ENCODE assay signal across 33 mouse cellular contexts in genomic region chr10:128620241-128620640, GRCm38 (mm10). TPM values are rescaled to one million over a fixed set of nuclear protein-coding genes. Genes with fewer than 3 reads are reported as not detected.
"Had no signal": no experiment of that assay in that cellular context is flagged by ENCODE, and none has a peak within 500 bp of the region (broad histone marks: within the 10 kb centered on the region; RNA-seq: fewer than 3 reads in every experiment).

No protein-coding gene starts in this region.

- H3K27ac ChIP-seq: limb, embryonic 10.5 days; limb, embryonic 12.5 days; limb, embryonic 13.5 days; limb, embryonic 15.5 days; liver, embryonic 12.5 days; liver, embryonic 13.5 days; liver, embryonic 14.5 days; liver, embryonic 15.5 days; lung, embryonic 15.5 days; macrophage; midbrain, embryonic 10.5 days; midbrain, embryonic 12.5 days; midbrain, embryonic 13.5 days; midbrain, embryonic 15.5 days had no signal

- H3K4me3 ChIP-seq: limb, embryonic 10.5 days; limb, embryonic 12.5 days; limb, embryonic 13.5 days; limb, embryonic 15.5 days; liver, embryonic 12.5 days; liver, embryonic 13.5 days; liver, embryonic 15.5 days; lung, embryonic 15.5 days; megakaryocyte, embryonic 14.5 days; midbrain, embryonic 10.5 days; midbrain, embryonic 12.5 days; midbrain, embryonic 13.5 days; midbrain, embryonic 15.5 days; myocyte had no signal

- H3K4me2 ChIP-seq: limb, embryonic 12.5 days; limb, embryonic 13.5 days; limb, embryonic 15.5 days; liver, embryonic 11.5 days; liver, embryonic 12.5 days; liver, embryonic 13.5 days; liver, embryonic 15.5 days; lung, embryonic 14.5 days; lung, embryonic 15.5 days; midbrain, embryonic 11.5 days; midbrain, embryonic 12.5 days; midbrain, embryonic 13.5 days; midbrain, embryonic 15.5 days had no signal

- H3K9me3 ChIP-seq: limb, embryonic 10.5 days; limb, embryonic 12.5 days; limb, embryonic 13.5 days; limb, embryonic 15.5 days; liver, embryonic 12.5 days; liver, embryonic 13.5 days; liver, embryonic 15.5 days; lung, embryonic 15.5 days; megakaryocyte, embryonic 14.5 days; midbrain, embryonic 10.5 days; midbrain, embryonic 12.5 days; midbrain, embryonic 13.5 days; midbrain, embryonic 15.5 days had no signal

- ATAC-seq: liver, embryonic 12.5 days; liver, postnatal 0 days; lung, postnatal 0 days; midbrain, embryonic 13.5 days; midbrain, embryonic 15.5 days; midbrain, embryonic 16.5 days had no signal

- DNase-seq: left cerebral cortex, postnatal 4 days; liver; liver, embryonic 13.5 days; liver, postnatal 0 days; lung, adult 18-20 months; lung, adult 2 months; lung, embryonic 14.5 days; lung, postnatal 10 days; lung, postnatal 14 days; lung, postnatal 36 days; lung, postnatal 4 days; midbrain, embryonic 14.5 days had no signal

- H3K27me3 ChIP-seq: limb, embryonic 12.5 days; limb, embryonic 13.5 days; limb, embryonic 15.5 days; liver, embryonic 12.5 days; liver, embryonic 13.5 days; liver, embryonic 15.5 days; lung, embryonic 15.5 days; midbrain, embryonic 12.5 days; midbrain, embryonic 13.5 days; midbrain, embryonic 15.5 days had no signal

- H3K9ac ChIP-seq: limb, embryonic 12.5 days; limb, embryonic 13.5 days; limb, embryonic 15.5 days; liver, embryonic 12.5 days; liver, embryonic 13.5 days; liver, embryonic 14.5 days; liver, embryonic 15.5 days; liver, postnatal 0 days; lung, embryonic 14.5 days; lung, embryonic 15.5 days; midbrain, embryonic 12.5 days; midbrain, embryonic 13.5 days; midbrain, embryonic 15.5 days had no signal

RNA-seq across cellular contexts. Expression of gene Ikzf4, which starts 25.6 kb away (rescaled TPM):
- total RNA-seq: megakaryocyte, adult 5-6 weeks; monocyte, adult 5-6 weeks had no signal
- polyA plus RNA-seq: macrophage had no signal
